Mouse (Mus musculus) forebrain, embryonic 11.5 days (tissue): ENCODE measurements around the gene Fes. TPM values are rescaled to one million over a fixed set of nuclear protein-coding genes. Genes with fewer than 3 reads are reported as not detected.

ENCODE experiments used
- ATAC-seq: fragments of 200-750 bp; cut with Nextera tagmentation; replicated peaks from 2 replicates; pipeline ENCODE4 v1.8.0; 2017; ENCODE audit warnings: moderate TSS enrichment; ENCODE audit not compliant: low FRiP score
- DNase-seq: peaks from one replicate; pipeline ENCODE4 v3.0.0-alpha.2; 2017; ENCODE audit warnings: low spot score
- H3K27ac ChIP-seq: fragments of 300-500 bp; sonication (generic); 2 replicates; pipeline ENCODE4 v1.5.1; 2014; ENCODE audit warnings: low read depth, low read length
- H3K27me3 ChIP-seq: fragments of 300-500 bp; sonication (generic); 2 replicates; pipeline ENCODE4 v1.6.1; 2014; ENCODE audit warnings: mild to moderate bottlenecking, low read length, mixed read lengths; ENCODE audit not compliant: control insufficient read depth, insufficient read depth
- H3K36me3 ChIP-seq: fragments of 300-500 bp; sonication (generic); 2 replicates; pipeline ENCODE4 v1.6.1; 2014; ENCODE audit warnings: mild to moderate bottlenecking, low read length, moderate library complexity, mixed read lengths; ENCODE audit not compliant: control insufficient read depth, insufficient read depth
- H3K4me1 ChIP-seq: fragments of 300-500 bp; sonication (generic); replicated peaks from 2 replicates; pipeline ENCODE4 v1.6.1; 2014; ENCODE audit warnings: low read length, mixed read lengths; ENCODE audit not compliant: control insufficient read depth, insufficient read depth
- H3K4me2 ChIP-seq: fragments of 300-500 bp; sonication (generic); 2 replicates; pipeline ENCODE4 v1.6.1; 2014; ENCODE audit warnings: low read depth, mild to moderate bottlenecking, low read length, moderate library complexity, mixed read lengths; ENCODE audit not compliant: severe bottlenecking
- H3K4me3 ChIP-seq: fragments of 300-500 bp; sonication (generic); 2 replicates; pipeline ENCODE4 v1.5.1; 2014; ENCODE audit warnings: low read depth, low read length
- H3K9ac ChIP-seq: fragments of 300-500 bp; sonication (generic); 2 replicates; pipeline ENCODE4 v1.6.1; 2014; ENCODE audit warnings: low read length
- H3K9me3 ChIP-seq: fragments of 300-500 bp; sonication (generic); 2 replicates; pipeline ENCODE4 v1.6.1; 2016; ENCODE audit warnings: low read length, mixed read lengths; ENCODE audit not compliant: control insufficient read depth
- WGBS: fragments of 180-500 bp; shearing (Covaris S2); extraction: QIAGEN DNeasy Blood & Tissue Kit; methylation state at CpG from one replicate; pipeline ENCODE4 v1.1.7; 2014; 5-methylcytosine and 5-hydroxymethylcytosine counted together
- polyA plus RNA-seq: library from polyadenylated mRNA; unstranded; fragments of >200 nt; fragmentation: Nextera tagmentation; extraction: Ambion mirVana; gene quantifications from 2 replicates; pipeline ENCODE4 v1.2.1, GENCODE M21; 2014

The Fes gene
- polyA plus RNA-seq, 1 experiment from 2014 or later = 7.7 TPM

DNA sequence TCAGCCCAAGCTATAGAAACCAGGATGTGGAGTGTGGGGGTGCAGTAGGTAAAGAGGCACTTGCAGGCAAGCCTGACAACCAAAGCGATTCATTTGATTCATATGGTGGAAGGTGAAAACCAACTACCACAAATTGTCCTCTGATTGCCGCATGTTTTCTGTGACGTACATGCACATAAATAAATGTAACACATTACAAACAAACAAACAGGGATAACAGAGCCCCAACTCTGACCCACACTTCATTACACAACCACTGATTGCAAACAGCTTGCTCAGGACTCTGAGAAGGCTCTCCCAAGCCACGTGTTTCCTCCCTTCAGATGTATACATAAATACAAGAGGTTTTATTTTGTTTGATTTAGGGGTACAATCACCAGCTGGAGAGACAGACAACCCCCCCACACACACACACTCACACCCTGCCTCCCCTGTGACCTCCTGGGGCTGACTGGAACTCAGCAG lies 17.7 kb downstream of the Fes start:
- peak overlapping the region; percentile 83 for H3K4me2 ChIP-seq
- H3K36me3 ChIP-seq = peaks cover 6% of the 10 kb centered on the region; the same call in 1 of the 2 replicates
- H3K4me3 ChIP-seq = peak overlapping the region; percentile 94
- 62% methylated on average over 4 of the region's 4 CpGs for WGBS
- no peaks in the 10 kb centered on the region for H3K9me3 ChIP-seq
- peak overlapping the region; percentile 88 for H3K9ac ChIP-seq
- DNase-seq (no peak), ATAC-seq (no peak)
- no peak overlapping the region for H3K27ac ChIP-seq
- peaks cover 10% of the 10 kb centered on the region; the same call in 1 of the 2 replicates for H3K4me1 ChIP-seq
- no peaks in the 10 kb centered on the region for H3K27me3 ChIP-seq

- H3K9me3 ChIP-seq = no peaks in the 10 kb centered on the region
- H3K27me3 ChIP-seq = no peaks in the 10 kb centered on the region
- no peak overlapping the region; the same call in 1 of the 2 replicates for H3K9ac ChIP-seq
- DNase-seq = no peak
- no peak overlapping the region for H3K27ac ChIP-seq
- ATAC-seq = no peak
- peaks cover 6% of the 10 kb centered on the region; the same call in 1 of the 2 replicates for H3K36me3 ChIP-seq
- WGBS = 70% methylated on average over 5 of the region's 5 CpGs
- H3K4me3 ChIP-seq = no peak overlapping the region
- no peak overlapping the region; the same call in 1 of the 2 replicates for H3K4me2 ChIP-seq
- H3K4me1 ChIP-seq = peaks cover 10% of the 10 kb centered on the region; the same call in 1 of the 2 replicates
Observed at GRCm38 (mm10) chr7:80369461-80369860, 18.3 kb downstream of the Fes start.

DNA sequence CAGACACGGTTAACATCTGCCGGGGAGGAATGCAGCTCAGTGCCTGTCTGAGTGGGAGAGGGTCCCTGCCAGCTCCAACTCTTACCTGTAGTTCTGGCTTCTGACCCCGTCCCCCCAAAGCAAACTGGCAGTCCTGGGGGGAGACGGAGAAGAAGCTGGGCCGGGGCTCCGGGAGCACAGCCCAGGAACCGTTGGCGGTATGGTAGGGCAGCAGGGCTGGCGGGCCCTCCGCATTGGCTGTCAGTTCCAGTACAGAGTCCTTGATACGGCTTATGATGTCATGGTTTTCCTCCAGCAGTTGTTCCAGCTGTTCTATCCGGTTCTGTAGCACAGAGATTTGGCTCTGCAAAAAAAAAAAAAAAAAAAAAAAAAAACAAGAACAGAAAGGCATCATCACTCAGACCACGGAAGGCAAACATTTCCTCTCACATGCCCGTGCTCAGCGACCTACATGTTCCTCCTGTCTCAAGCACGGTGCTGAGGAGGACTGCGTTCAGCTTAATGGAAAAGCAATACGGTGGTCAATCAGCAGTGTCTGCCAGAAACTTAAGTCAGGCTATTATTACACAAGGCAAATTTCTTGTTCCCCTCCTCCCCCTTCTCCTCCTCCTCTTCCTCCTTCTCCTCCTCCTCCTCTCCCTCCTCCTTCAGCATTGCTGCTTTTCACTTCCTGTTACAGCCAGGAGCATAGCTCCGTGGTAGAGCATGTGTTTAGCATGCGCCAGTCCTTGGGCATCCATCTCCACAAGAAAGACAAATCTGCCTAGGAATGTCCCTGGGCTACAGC lies 18.9 kb downstream of the Fes start:
- WGBS = 89% methylated on average over 20 of the region's 20 CpGs
- H3K4me2 ChIP-seq = no peak overlapping the region
- DNase-seq (no peak), ATAC-seq (no peak)
- H3K4me3 ChIP-seq = no peak overlapping the region
- H3K27me3 ChIP-seq = no peaks in the 10 kb centered on the region
- H3K27ac ChIP-seq = no peak overlapping the region
- H3K4me1 ChIP-seq = peaks cover 10% of the 10 kb centered on the region; the same call in 1 of the 2 replicates
- peaks cover 6% of the 10 kb centered on the region; the same call in 1 of the 2 replicates for H3K36me3 ChIP-seq
- H3K9ac ChIP-seq = no peak overlapping the region
- no peaks in the 10 kb centered on the region for H3K9me3 ChIP-seq

DNA sequence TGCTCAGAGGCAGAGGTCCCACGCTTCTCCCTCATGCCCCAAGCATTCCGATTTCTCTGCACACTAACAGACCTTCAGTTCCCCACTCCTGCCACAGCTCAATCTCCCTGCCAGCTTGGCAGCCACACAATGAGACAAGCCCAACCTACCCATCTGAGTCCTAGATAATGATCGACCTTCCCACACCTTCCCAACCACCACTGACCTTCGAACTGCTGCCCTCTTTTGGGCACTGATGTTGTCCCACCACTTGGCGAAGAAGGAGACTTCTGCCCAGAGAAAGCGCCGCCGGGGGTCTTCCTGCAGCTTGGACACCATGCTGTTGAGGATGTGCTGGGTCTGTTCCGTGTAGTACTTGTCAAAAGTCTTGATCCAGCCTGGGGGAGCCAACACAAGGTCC lies 19.7 kb downstream of the Fes start:
- H3K4me3 ChIP-seq = no peak overlapping the region
- H3K4me1 ChIP-seq = peaks cover 10% of the 10 kb centered on the region; the same call in 1 of the 2 replicates
- WGBS = 93% methylated on average over 9 of the region's 9 CpGs
- H3K27me3 ChIP-seq = no peaks in the 10 kb centered on the region
- DNase-seq = no peak
- H3K36me3 ChIP-seq = peaks cover 6% of the 10 kb centered on the region; the same call in 1 of the 2 replicates
- no peak for ATAC-seq
- H3K4me2 ChIP-seq = no peak overlapping the region
- H3K9ac ChIP-seq = no peak overlapping the region
- H3K9me3 ChIP-seq = no peaks in the 10 kb centered on the region
- H3K27ac ChIP-seq = no peak overlapping the region

GRCm38 (mm10) chr7:80367232-80367631 lies 20.5 kb downstream of the Fes start:
- WGBS = 97% methylated on average over 7 of the region's 7 CpGs
- Histone ChIP-seq H3K4me2 (no peak overlapping the region), H3K36me3 (peaks cover 6% of the 10 kb centered on the region; the same call in 1 of the 2 replicates), H3K4me3 (no peak overlapping the region), H3K9me3 (no peaks in the 10 kb centered on the region), H3K4me1 (peaks cover 10% of the 10 kb centered on the region; the same call in 1 of the 2 replicates), H3K27ac (no peak overlapping the region), H3K9ac (no peak overlapping the region), H3K27me3 (no peaks in the 10 kb centered on the region)
- DNase-seq (no peak), ATAC-seq (no peak)

GRCm38 (mm10) chr7:80365759-80366158 lies 22.0 kb downstream of the Fes start:
- DNase-seq (no peak), ATAC-seq (no peak)
- Histone ChIP-seq H3K4me3 (no peak overlapping the region), H3K9me3 (no peaks in the 10 kb centered on the region), H3K4me1 (peaks cover 8% of the 10 kb centered on the region; the same call in 1 of the 2 replicates), H3K27me3 (no peaks in the 10 kb centered on the region), H3K36me3 (peaks cover 6% of the 10 kb centered on the region; the same call in 1 of the 2 replicates), H3K4me2 (no peak overlapping the region), H3K27ac (no peak overlapping the region), H3K9ac (no peak overlapping the region)
- 87% methylated on average over 2 of the region's 2 CpGs for WGBS

DNA sequence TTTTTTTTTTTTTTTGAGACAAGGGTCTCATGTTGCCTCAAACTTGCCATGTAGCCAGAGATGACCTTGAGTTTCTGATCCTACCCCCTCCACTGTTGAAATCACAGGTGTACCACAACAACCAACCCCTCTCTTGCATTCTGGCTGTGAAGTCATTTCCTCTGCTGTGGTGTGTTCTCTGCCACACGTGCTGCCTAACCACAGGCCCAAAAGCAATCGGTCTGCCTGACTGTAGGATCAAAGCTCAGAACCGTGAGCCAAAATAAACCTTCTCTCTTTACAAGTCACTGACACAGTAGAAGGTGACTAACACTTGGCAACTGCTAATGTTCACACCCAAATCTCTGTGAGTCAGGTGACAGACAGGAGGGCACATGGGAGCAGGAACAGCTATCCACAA lies 27.3 kb downstream of the Fes start:
- ATAC-seq = no peak
- 88% methylated on average over 3 of the region's 3 CpGs for WGBS
- Histone ChIP-seq H3K9ac (no peak overlapping the region), H3K4me2 (no peak overlapping the region), H3K4me1 (peaks cover 5% of the 10 kb centered on the region; the same call in 1 of the 2 replicates), H3K27ac (no peak overlapping the region), H3K27me3 (no peaks in the 10 kb centered on the region), H3K4me3 (no peak overlapping the region), H3K9me3 (no peaks in the 10 kb centered on the region), H3K36me3 (no peaks in the 10 kb centered on the region; the same call in 1 of the 2 replicates)
- DNase-seq = no peak

DNA sequence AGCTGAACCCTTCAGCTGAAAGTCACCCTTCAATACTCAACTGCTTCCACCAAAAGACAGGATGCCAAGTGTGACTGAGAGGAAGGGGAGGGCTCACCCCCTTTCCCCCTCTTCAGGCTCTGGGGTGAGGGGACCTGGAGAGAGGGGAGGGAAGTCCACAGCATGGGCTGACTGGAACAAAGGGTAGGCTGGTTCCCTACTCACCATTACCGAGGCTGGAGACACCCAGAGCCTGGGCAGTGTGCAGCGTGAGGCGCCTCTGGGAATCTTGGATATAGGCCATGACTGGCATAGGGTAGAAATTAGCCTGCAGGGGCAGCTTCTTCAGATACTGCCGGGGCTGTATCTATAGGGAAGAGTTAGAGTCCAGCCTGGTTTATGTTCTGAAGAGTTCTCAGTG lies 29.7 kb downstream of the Fes start:
- Histone ChIP-seq H3K9me3 (no peaks in the 10 kb centered on the region), H3K27ac (no peak overlapping the region), H3K4me1 (peaks cover 5% of the 10 kb centered on the region; the same call in 1 of the 2 replicates), H3K4me3 (no peak overlapping the region), H3K4me2 (no peak overlapping the region), H3K36me3 (no peaks in the 10 kb centered on the region; the same call in 1 of the 2 replicates), H3K9ac (no peak overlapping the region), H3K27me3 (no peaks in the 10 kb centered on the region)
- DNase-seq (no peak), ATAC-seq (no peak)
- 71% methylated on average over 4 of the region's 4 CpGs for WGBS
